Mouse (Mus musculus): ENCODE data around the gene Gm3336. TPM values are rescaled to one million over a fixed set of nuclear protein-coding genes. Genes with fewer than 3 reads are reported as not detected.
A peak's percentile ranks its signal among the peaks of the same experiment; 100 is the strongest.

Gm3336 gene
- total RNA-seq, 2 experiments from 2014 or later: not detected

DNA sequence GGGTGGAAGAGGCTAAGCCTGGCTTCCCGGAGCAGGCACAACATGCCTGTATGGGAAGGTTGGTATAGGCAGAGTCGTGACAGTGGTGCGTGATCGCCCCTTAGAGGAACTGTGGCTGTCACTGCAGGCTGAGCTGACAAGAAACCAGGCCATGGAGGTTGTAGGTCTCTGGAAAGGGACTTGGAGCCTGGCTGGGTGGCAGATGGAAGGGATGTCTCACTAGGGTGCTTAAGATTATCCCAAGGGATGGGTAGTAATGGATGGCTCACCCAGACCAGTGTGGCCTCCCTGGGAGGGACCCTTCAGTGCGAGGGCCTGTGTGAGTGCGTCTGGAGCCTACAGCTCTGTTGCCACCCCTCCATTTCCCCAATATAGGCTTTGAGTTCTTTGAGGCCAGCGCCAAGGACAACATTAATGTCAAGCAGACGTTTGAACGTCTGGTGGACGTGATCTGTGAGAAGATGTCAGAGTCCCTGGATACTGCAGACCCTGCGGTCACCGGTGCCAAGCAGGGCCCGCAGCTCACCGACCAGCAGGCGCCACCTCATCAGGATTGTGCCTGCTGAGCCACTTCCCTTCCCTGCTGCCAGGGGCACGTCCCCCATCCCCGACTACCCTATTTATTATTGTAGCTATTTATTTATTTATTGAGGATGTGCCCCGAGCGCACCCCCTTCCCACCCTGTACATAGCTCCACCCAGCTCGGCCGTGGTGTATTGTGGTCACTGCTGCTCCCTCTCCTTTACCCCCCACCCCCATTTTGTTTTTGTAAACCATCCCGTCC, 39.4 kb downstream of the Gm3336 start:
- DNase-seq (ENCODE audit: low spot score in 2 of 2): peak in 1 of 2 experiments; percentile 14
- intact Hi-C loops (cut with DNase I): loop anchor here (10.0 kb wide), 1 partner anchor 213 kb away; no protein-coding TSS in a partner anchor

DNA sequence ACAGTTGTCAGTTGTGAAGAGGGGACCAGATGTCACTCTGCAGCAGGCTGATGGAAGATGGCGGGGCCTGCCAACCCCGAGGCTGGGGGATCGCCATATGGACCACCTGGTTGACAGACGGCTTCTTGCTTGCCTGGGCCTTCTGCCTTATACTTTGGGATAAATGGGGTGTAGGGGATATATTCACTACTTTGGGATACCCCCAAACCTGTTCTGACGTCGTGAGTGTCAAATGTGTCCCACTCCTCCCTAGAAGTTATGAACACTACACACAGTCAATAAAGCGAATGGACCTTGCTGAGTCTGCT, 39.9 kb downstream of the Gm3336 start:
- intact Hi-C loops (cut with DNase I): loop anchor here (10.0 kb wide), 1 partner anchor 213 kb away; no protein-coding TSS in a partner anchor
- peak in 1 of 2 experiments; percentile 7 for DNase-seq (ENCODE audit: low spot score in 2 of 2)

DNA sequence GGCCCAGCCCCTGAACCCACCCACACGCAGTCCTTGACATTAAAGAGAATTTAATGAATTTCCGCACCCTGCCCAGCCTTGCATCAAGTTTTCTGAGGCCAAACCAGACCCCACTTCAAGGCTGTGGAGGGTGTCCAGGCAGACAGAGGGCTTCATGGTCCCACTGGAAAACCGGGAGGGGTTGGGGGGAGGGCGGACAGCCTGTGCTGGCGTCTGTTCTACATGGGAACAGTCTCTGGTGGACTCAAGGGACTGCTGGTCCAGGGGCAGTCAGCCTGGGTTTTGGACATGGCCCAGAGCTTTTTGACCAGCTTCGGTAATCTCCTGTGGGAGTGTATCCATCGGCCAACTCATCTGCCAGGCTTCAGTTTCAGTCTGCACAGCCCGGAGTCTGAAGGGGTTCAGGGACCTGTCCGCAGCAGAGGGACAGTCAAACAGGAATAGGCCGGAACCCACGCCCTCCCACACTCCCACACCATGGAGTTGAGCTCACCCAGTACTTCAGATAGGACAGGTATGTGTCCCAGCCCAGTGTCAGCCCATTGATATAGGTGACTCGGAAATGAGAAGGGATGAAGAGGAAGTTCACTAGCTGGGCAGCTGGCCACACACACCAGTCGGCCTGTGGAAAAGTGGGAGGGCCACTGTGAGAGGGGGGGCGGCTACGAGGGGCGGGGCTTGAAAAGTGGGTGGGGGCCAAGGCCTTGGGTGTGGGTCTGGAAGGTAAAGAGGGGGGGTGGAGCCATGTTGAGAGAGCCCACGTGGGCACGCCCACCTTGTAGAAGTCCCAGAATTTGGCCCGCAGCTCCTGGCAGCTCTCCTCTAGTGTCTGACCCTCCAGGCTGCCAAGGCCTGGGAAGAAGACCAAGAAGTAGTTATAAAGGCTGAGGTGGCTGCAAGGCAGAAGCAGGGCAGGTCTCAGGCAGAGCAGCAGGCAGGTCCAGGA, 40.5 kb downstream of the Gm3336 start:
- intact Hi-C loops (cut with DNase I): loop anchor here (10.0 kb wide), 1 partner anchor 214 kb away; no protein-coding TSS in a partner anchor
- DNase-seq (ENCODE audit: low spot score in 2 of 2): peak in 1 of 2 experiments; percentile 32

DNA sequence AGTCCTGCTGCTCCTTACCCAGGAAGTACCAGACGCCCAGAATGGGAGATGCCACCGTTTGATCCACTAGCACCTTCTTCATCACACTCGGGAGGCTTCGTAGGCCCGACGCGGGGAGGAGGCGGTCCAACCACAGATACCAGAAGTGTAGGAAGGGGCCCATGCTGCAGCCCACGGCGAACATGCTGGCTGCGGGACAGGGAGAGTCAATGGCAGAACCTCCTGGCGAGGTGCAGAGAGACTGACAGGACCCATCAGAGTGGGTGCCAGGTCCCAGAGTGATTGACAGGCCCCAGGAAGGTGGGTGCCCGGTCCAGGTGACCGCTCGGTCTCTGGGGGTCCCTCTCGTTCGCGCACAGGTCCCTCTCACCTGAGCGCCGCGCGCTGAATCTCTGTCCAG, 42.0 kb downstream of the Gm3336 start:
- no peak for DNase-seq (ENCODE audit: low spot score in 2 of 2)

DNA sequence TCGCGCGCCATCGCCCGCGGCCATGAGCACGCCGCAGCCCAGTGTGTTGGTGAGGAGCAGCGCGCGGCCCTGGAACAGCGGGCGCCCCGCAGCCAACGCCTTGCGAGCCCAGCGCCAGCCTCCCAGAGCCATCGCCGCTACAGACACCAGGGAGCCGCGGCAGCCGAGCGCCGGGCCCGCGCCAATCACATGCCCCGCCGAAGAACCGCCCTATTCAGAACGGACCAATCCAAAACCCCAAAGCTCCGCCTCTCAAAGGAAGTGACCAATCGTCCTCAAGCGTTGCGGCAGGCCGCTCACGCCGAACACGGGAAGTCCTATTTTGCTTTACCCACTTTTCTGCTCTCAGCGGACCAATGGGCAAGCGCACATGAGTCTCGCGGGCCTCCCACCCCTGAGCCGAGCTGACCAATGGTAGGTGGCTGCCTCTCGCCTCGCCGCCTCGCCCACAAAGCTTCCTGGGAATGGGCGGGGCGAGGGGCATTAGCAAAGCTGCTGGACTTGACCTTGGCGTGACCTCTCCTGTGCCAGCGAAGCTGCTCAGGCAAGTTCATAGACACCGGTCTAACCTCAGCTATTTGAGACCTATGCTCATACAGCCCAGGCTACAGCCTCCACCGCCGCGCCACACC, 42.5 kb downstream of the Gm3336 start, which contains the start of gene Mpv17l2:
Gene Mpv17l2, minus strand, starts transcription at position 172 of the 632 bp plus-strand sequence.
- intact Hi-C loops (cut with DNase I): loop anchor here (2.0 kb wide), 2 partner anchors 36 to 104 kb away; no protein-coding TSS in a partner anchor

More for the DNA sequence above, 42.0 kb downstream of the Gm3336 start:
- intact Hi-C loops (cut with DNase I): loop anchor here (2.0 kb wide), 2 partner anchors 36 to 104 kb away; no protein-coding TSS in a partner anchor

DNA sequence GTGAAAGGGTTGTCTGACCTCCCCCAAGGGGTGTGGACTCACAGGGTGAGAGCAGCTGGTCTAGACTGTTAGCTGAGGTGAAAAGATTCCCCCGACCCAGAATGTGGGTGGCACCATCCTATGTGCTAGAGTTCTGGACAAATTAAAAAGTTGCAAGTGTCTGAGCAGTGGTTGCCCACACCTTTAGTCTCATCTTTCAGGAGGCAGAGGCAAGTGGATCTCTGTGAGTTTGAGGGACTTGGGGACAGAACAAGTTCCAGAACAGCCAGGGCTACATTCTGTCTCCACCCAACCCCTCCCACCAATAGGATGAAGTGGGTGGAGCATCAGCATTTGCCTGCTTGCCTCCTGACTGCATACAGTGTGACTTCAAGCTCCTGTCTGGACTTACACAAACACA, 43.8 kb downstream of the Gm3336 start:
- no peak for DNase-seq (ENCODE audit: low spot score in 2 of 2)
- intact Hi-C loops (cut with DNase I): loop anchor here (2.0 kb wide), 1 partner anchor 79 kb away; no protein-coding TSS in a partner anchor

More for the DNA sequence above, 42.5 kb downstream of the Gm3336 start, which contains the start of gene Mpv17l2:
- DNase-seq (ENCODE audit: low spot score in 2 of 2): peak; percentile 97 to 99

DNA sequence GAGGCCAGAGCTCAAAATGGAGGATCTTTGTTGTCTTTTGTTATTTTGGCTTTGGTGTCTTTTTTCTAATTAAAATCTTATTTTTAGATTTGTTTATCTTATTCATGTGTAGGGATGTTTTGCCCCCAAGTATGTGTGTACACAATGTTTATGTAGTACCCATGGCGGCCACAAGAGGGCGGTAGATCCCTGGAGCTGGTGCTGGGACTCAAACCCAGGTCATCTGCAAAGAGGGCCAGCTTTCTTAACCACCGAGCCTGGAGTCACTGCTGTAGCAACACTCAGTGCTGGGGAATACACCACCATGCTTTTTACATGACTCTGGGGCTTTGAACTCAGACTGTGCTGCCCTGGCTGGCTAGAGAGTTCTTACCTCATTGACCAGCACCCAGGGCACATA, 45.0 kb downstream of the Gm3336 start:
- no peak for DNase-seq (ENCODE audit: low spot score in 2 of 2)
- intact Hi-C loops (cut with DNase I): loop anchor here (2.0 kb wide), 1 partner anchor 77 kb away; no protein-coding TSS in a partner anchor

DNA sequence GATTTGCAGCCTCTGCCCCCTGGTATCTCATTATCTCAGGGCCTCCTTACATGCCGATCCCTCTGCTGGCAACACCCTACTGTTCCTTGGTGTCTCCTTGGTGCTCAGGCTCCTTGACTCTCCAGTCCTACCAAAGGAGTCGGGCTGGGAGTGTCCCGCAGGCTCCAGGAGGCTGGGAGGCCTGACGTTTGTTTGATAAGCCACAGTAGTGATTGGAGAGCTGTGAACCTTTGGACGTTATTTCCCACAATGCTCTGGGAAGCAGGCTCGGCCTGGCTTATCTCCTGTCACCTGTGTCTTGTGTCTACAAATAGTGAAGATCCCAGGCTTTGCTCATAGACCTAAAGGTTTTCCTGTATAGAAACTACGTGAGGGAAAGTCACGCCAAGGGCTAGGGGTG, 45.7 kb downstream of the Gm3336 start:
- no peak for DNase-seq (ENCODE audit: low spot score in 2 of 2)
- intact Hi-C loops (cut with DNase I): no loop called here

DNA sequence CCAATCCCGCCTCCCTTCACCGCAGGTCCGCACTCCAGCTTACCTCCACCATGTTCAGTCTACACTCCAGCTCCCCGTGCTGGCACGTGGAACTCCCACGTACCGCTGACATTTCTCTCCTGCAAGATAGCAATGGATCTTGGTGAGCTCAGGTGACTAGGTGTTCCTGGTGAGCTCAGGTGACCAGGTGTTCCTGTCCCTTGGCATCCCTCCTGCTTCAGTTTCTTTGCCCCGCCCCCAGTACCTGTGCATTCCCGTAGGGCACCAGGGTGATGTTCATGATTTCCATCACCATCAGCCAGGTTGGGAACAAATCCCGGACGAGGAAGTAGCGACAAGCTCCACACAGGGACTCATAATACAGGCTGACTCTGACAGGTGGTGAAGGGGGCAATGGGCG, 46.3 kb downstream of the Gm3336 start:
- no peak for DNase-seq (ENCODE audit: low spot score in 2 of 2)
- intact Hi-C loops (cut with DNase I): no loop called here

DNA sequence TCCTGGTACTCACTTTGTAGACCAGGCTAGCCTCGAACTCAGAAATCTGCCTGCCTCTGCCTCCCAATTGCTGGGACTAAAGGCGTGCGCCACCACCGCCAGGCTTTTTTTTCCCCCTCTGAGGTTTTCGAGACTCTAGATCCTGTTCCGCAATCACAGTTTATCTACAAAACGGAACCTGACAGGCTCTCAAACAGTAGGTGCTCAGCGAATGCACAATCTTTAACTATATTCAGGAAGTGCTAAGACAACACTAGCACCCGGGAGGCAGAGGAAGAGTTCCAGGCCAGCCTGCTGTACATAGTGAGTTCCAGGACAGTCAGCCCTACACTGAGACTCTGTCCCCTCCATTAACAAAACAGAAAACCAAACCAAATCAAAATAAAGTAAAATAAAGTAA, 47.0 kb downstream of the Gm3336 start:
- intact Hi-C loops (cut with DNase I): no loop called here
- DNase-seq (ENCODE audit: low spot score in 2 of 2): no peak

DNA sequence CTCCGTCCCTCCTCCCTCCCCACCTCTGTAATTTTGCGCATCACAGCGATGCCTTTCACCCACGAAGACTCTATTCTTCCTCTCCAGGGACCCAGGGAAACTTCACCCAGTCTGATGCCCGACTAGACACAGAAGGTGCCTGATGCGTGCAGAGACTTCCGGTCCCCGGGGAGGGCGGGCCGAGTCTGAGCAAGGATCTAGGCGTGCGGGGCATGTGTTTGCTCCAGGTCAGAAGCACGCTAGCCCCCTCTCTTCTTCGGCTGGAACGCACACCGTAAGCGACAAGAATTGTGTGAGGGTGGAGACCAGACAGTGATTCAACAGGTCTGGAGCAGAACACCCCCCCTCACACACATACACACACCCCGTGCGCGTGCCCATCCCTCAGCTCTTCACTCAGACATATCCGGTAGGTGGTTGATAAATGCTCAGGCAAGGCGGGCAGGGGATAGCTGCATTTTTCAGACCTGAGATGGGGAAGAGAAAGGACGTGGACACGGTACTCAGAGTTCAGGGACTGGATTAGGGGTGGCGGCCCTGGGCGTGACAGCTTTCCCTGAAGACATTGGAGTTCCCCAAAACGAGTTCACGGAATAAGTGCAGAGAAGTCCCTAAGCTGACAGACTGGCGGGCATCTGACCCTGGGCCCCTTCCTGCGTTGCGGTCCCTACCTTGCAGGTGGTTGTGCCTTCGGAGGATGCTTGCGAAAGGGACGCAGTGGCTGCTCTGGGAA, 47.7 kb downstream of the Gm3336 start:
- intact Hi-C loops (cut with DNase I): no loop called here
- no peak for DNase-seq (ENCODE audit: low spot score in 2 of 2)

DNA sequence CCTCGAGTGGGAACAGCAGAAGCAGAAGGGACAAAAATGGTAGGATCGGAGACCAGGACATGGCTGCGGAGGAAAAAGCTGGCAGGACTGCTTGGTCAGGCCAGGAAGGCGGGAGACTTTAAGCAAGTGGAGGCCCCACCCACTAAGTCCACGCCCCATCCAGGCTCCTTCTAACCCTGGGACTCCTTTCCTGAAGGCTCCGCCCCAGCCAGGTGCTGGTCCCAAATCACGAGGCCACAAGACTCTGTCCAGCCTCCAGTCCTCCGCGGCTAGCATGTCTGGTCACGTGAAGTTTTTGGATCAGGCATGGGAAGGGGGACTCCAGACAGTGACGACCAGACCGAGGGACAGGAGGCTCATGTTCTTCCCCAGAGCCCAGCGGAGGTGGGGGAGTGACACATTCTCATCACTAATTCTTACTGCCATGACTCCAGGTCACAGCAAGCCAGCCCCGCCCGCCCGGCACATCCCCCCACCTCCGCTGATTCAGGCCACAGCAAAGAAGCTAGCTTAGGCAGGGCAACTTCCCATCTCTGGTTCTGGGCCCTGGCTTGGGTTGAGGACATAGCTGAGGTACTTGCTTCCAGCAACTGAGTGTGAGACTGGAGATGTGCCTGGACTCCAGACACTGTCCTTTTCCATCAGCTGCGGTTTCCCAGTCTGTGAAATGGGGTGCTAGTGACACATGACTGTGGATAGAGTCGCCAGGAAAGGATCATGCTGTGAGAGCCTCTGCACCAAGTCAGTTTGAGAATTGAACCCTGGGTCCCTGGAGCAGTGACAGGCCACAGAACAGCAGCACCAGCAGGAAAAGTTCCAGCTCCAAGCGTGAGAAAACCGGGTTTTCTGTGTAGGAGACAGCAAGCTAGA, 48.5 kb downstream of the Gm3336 start:
- intact Hi-C loops (cut with DNase I): no loop called here
- no peak for DNase-seq (ENCODE audit: low spot score in 2 of 2)

DNA sequence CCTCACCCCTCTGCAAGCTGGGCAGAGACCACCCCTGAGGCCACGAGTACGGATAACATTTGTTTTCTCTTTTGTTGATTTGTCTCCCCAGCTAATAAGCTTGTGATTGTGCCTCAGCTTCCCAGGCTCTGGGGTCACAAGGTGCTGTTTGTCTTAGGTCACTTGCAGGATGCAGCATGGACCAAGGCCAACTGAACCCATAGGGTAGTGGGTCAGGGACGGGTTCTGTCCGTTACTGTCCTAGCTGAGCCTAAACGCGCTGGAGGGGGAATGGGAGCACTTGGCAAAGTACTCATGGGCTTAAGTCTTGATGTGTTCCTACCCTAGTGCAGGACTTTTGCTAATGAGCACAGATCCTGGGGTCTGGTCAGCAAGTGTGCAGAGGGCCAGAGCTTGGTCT, 49.2 kb downstream of the Gm3336 start:
- intact Hi-C loops (cut with DNase I): no loop called here
- no peak for DNase-seq (ENCODE audit: low spot score in 2 of 2)

DNA sequence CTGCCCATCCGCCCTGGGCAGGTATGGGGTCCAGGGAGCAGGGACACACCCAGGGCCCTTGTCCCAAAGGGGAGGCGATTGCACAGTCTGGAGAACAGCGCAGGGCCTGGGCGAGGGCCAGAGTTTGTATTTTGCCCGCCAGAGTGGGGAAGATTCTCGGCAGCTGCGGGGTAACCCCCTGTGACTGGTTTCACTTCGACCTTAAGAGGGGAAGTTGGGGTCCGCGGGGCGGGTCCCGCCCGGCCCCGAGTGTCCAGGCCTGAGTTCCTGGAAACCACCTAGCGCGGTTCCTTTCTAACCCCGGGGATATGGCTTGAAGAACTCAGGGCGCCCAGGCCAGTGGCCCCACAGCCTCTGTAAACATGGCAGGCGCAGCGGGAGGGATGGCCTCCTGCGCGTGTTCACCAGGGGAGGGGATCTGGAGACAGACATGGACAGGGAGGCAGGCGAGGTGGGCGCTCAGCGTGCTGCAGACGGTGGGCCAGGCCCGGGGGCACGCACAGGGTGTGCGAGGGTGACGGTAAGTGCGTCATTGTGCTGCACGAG, 50.0 kb downstream of the Gm3336 start:
- intact Hi-C loops (cut with DNase I): no loop called here
- DNase-seq (ENCODE audit: low spot score in 2 of 2): no peak

DNA sequence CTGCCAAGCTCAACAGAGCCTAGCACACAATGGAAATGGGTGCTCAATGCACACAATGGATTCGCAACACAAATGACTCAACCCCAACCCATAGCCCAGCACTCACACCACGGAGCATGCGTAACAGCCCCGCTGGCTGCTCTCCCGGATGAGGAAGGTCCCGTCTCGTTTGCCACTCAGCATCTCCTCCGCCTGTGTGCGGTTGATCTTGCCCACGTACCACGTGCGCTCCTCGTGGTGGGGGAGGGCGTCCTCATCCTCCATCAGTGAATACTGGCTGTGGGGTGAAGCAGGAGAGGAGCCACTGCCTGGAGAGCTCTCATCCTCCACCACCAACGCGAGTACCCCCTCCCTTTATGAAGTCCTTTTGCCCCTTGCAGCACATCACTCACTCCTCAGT, 50.6 kb downstream of the Gm3336 start:
- DNase-seq (ENCODE audit: low spot score in 2 of 2): peak in 1 of 2 experiments; percentile 40
- intact Hi-C loops (cut with DNase I): no loop called here

DNA sequence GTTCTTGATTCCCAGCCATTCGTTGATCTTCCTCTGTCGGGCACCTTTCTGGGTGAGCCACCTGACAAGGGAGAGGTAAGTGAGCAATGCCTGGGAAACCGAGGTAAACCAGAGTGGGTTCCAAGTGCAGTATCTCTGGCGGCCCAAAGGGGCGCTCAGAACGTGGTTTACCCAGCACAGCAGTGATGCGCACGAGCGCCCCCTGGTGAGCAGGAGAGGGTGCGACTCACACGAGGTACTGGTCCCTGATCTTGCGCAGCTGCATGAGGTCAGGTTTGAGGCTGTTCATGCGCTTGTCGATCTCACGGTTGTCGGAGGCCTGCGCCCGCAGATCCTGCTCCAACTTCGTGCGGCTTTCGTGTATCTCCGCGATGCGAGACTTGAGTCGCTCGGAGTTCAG, 51.0 kb downstream of the Gm3336 start:
- intact Hi-C loops (cut with DNase I): no loop called here
- peak; percentile 96 to 97 for DNase-seq (ENCODE audit: low spot score in 2 of 2)

DNA sequence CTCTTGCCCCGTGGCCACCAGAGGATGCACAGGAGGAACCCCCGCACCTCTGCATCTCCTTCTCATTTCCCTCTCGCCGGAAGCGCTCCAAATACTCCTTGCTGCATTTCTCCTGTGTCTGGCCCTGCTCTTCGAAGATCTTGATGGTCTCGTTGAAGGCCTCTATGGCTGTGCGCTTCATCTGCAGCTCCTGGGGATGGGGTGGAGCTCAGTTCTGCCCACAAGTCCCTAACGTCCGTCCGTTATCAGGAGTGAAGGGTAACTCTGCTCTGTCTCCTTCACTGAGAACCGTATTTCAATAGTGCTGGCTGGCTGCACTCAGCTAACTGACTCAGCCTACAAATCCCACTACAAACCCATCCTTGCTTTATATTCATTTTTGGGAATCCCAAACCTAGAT, 51.5 kb downstream of the Gm3336 start:
- no peak for DNase-seq (ENCODE audit: low spot score in 2 of 2)
- intact Hi-C loops (cut with DNase I): no loop called here

DNA sequence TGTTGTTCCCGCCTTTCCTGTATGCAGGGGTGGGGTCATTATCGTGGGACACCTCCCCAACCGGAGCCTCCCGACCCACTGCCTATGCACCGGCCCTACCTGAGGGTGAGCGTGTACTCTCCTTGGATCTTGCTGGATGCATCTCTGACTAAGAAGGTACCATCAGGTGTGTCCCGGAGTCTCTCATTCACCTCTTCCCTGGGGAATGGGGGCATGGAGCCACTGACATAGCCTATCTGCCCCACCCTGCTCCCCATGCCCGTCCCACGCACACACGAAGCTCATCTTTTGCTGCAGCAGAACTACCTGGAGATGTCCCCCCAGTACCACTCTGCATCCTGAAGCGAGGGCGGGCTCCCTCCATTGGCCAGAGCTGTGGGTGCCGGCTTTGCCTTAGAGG, 52.4 kb downstream of the Gm3336 start:
- no peak for DNase-seq (ENCODE audit: low spot score in 2 of 2)
- intact Hi-C loops (cut with DNase I): no loop called here
